Mouse (Mus musculus) embryonic facial prominence, embryonic 14.5 days (tissue): ENCODE results near the gene Serpina1a. TPM values are rescaled to one million over a fixed set of nuclear protein-coding genes. Genes with fewer than 3 reads are reported as not detected.
"Not testable (repeated sequence)": the region's sequence is repeated elsewhere in the genome, so short reads cannot be mapped to it uniquely, and the experiment has no call there.

Experiments used
- ATAC-seq: fragments of 200-750 bp; cut with Nextera tagmentation; 2 replicates; pipeline ENCODE4 v1.8.0; 2017; ENCODE audit warnings: low read depth, moderate number of reproducible peaks, moderate TSS enrichment
- DNase-seq: peaks from one replicate; pipeline ENCODE4 v3.0.0-alpha.2; 2015; ENCODE audit warnings: low spot score
- H3K27ac ChIP-seq: fragments of 300-500 bp; sonication (generic); replicated peaks from 2 replicates; pipeline ENCODE4 v1.5.1; 2014; ENCODE audit warnings: low read depth, mild to moderate bottlenecking, low read length, moderate library complexity
- H3K27me3 ChIP-seq: fragments of 300-500 bp; sonication (generic); replicated peaks from 2 replicates; pipeline ENCODE4 v1.6.1; 2014; ENCODE audit warnings: low read length; ENCODE audit not compliant: control insufficient read depth, insufficient read depth
- H3K36me3 ChIP-seq: fragments of 300-500 bp; sonication (generic); 2 replicates; pipeline ENCODE4 v1.6.1; 2014; ENCODE audit warnings: low read length, mixed read lengths; ENCODE audit not compliant: control insufficient read depth, insufficient read depth
- H3K4me1 ChIP-seq: fragments of 300-500 bp; sonication (generic); 2 replicates; pipeline ENCODE4 v1.6.1; 2014; ENCODE audit warnings: antibody characterized with exemption, low read length; ENCODE audit not compliant: control insufficient read depth, insufficient read depth
- H3K4me2 ChIP-seq: fragments of 300-500 bp; sonication (generic); 2 replicates; pipeline ENCODE4 v1.6.1; 2014; ENCODE audit warnings: low read depth, mild to moderate bottlenecking, low read length, moderate library complexity, mixed read lengths
- H3K4me3 ChIP-seq: fragments of 300-500 bp; sonication (generic); 2 replicates; pipeline ENCODE4 v1.5.1; 2014; ENCODE audit warnings: low read depth, mild to moderate bottlenecking, low read length
- H3K9ac ChIP-seq: fragments of 300-500 bp; sonication (generic); 2 replicates; pipeline ENCODE4 v1.6.1; 2014; ENCODE audit warnings: low read depth, mild to moderate bottlenecking, low read length, moderate library complexity, mixed read lengths
- H3K9me3 ChIP-seq: fragments of 300-500 bp; sonication (generic); 2 replicates; pipeline ENCODE4 v1.6.1; 2016; ENCODE audit warnings: low read length; ENCODE audit not compliant: control insufficient read depth
- WGBS: fragments of 180-500 bp; shearing (Covaris S2); extraction: QIAGEN DNeasy Blood & Tissue Kit; methylation state at CpG from one replicate; pipeline ENCODE4 v1.1.7; 2014; 5-methylcytosine and 5-hydroxymethylcytosine counted together
- polyA plus RNA-seq: library from polyadenylated mRNA; unstranded; fragments of >200 nt; fragmentation: Nextera tagmentation; extraction: Ambion mirVana; gene quantifications from 2 replicates; pipeline ENCODE4 v1.2.1, GENCODE M21; 2014

The Serpina1a gene
- polyA plus RNA-seq, 1 experiment from 2014 or later = not detected

DNA sequence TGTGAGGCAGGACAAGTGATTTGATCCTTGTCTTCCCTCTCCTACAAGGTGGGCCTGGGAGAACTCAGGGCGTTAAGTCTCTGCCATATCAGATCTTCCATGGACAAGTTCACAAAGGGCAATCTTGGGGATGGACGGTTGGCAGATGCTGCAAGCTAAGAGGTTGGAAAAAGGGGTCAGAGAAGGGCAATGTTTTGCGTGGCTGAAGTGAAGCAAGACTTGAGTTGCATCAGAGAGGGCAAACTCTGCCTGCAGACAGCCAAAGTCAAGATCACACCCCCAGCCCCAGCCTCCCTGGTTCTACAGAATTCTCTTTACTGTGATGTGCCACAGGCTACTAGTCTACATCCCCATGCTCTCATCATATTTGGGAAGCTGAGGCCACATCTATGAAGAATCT, 3.8 kb downstream of the Serpina1a start:
- H3K4me1 ChIP-seq, DNase-seq: not testable (repeated sequence)
- WGBS = 60% methylated on average over 2 of the region's 3 CpGs

DNA sequence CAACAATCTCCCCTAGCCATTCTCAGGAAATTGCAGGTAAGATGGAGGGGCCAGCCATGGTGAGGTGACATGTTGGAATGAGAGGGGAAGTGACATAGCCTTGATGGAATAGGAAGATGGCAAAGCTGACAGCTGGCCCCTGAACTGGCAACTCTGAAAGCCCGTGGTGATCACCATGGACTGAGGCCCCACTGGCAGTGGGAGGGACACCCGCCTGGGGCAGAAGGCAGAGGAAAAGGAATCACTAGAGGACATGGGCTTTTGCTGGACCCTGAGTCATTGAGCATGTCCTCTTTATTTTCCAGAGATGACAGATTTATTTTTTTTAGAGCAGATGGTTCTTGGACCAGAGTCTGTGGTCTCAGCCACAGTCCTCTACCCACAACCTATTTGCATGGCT, 10.3 kb downstream of the Serpina1a start:
- not testable (repeated sequence) for H3K36me3 ChIP-seq, DNase-seq, H3K4me1 ChIP-seq, ATAC-seq, H3K4me3 ChIP-seq, H3K27ac ChIP-seq, H3K27me3 ChIP-seq, H3K9ac ChIP-seq, H3K4me2 ChIP-seq, H3K9me3 ChIP-seq
- whole genome bisulfite sequencing = 68% methylated on average over 2 of the region's 2 CpGs

More for the DNA sequence above, 3.8 kb downstream of the Serpina1a start:
- not testable (repeated sequence) for H3K9ac ChIP-seq, H3K27me3 ChIP-seq, H3K4me3 ChIP-seq, H3K36me3 ChIP-seq, ATAC-seq, H3K9me3 ChIP-seq, H3K4me2 ChIP-seq, H3K27ac ChIP-seq

DNA sequence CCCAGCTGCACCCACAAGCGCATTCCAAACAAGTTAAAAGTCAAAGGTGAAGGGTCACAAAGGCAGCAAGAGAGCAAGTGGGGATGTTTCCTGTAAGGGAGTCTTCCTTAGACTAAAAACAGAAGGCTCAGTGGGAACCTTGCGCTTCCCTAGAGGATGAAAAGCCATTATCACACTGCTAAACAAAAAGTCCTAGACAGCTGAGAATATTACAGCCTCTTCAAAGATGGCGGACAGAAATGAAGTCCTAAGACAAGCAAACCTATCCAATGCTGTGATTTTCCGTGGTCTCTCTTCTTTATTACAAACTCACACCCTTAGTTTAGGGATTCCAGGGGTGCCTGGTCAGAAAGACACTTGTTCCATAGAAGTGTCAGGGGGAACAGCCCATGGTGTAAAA, 33.1 kb downstream of the Serpina1a start, which contains the start of gene Serpina1b:
Gene Serpina1b, minus strand, starts transcription at position 101 of the 400 bp plus-strand sequence.
- H3K9ac ChIP-seq, H3K4me1 ChIP-seq, ATAC-seq, H3K36me3 ChIP-seq, H3K27ac ChIP-seq, H3K4me2 ChIP-seq, H3K4me3 ChIP-seq, DNase-seq, H3K27me3 ChIP-seq, H3K9me3 ChIP-seq: not testable (repeated sequence)
- WGBS = 75% methylated on average over 4 of the region's 4 CpGs

DNA sequence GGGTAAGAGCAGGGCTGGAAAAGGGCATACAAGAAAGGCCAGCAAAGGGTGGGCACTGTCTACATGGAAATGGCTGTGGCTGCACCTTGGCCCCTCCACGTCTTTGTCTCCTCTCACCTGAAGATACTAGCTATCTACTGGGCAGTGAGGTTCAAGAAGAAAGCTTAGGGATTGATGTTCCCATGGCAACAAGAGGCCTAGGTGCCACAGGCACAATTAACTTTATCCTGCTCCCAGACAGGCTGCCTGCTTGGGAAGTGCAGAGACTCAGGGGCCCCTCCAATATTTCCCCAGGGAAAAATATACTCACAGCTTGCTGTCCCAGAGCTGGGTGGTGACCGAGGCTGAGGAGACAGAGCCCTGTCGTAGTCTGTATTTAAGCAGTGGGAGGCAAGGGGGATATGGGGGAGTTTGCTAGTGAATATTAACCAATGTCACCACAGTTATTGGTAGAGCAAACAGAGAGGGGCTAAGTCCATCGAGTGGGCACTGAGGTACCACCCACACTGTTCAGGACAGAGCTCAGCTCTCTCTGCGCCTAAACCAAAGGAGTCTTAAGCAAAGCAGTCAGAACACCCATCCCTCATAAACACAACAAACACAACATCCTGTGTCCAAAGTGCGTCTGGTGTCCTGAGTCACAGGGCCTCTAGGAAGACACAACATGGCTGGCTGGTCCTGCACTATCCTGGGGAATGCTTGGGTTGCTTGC, 35.5 kb downstream of the Serpina1a start:
- H3K9me3 ChIP-seq, H3K4me1 ChIP-seq, DNase-seq, H3K9ac ChIP-seq, H3K36me3 ChIP-seq, H3K4me3 ChIP-seq, ATAC-seq, H3K27ac ChIP-seq, H3K27me3 ChIP-seq, H3K4me2 ChIP-seq: not testable (repeated sequence)
- 79% methylated on average over 6 of the region's 6 CpGs for WGBS

DNA sequence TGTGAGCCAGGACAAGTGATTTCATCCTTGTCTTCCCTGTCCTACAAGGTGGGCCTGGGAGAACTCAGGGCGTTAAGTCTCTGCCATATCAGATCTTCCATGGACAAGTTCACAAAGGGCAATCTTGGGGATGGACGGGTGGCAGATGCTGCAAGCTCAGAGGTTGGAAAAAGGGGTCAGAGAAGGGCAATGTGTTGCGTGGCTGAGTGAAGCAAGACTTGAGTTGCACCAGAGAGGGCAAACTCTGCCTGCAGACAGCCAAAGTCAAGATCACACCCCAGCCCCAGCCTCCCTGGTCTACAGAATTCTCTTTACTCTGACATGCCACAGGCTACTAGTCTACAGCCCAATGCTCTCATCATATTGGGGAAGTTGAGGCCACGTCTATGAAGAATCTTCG, 39.5 kb downstream of the Serpina1a start:
- DNase-seq, H3K4me1 ChIP-seq, H3K9ac ChIP-seq, H3K36me3 ChIP-seq, H3K4me3 ChIP-seq, H3K4me2 ChIP-seq, H3K9me3 ChIP-seq, H3K27ac ChIP-seq, ATAC-seq, H3K27me3 ChIP-seq: not testable (repeated sequence)
- WGBS = 64% methylated on average over 5 of the region's 5 CpGs

Other genes starting within 250 kb of the Serpina1a start
- not detected in 2 replicates for gene Serpina10, start 232.1 kb downstream of the Serpina1a start, polyA plus RNA-seq
- gene Serpina6, start 206.3 kb downstream of the Serpina1a start, polyA plus RNA-seq = 0.24 and 0.25 TPM in 2 replicates
- gene Serpina16, start 187.4 kb downstream of the Serpina1a start, polyA plus RNA-seq = not detected in 2 replicates
- not detected in 2 replicates for gene Serpina1f, start 168.0 kb downstream of the Serpina1a start, polyA plus RNA-seq
- gene Serpina1d, start 90.0 kb downstream of the Serpina1a start, polyA plus RNA-seq = not detected in 2 replicates
- gene Serpina1b, start 33.2 kb downstream of the Serpina1a start, polyA plus RNA-seq = 0.18 TPM in 1 of 2 replicates, not detected in the other
- gene Serpina1c, start 41.3 kb upstream of the Serpina1a start, polyA plus RNA-seq = not detected in 2 replicates
- gene Serpina1e, start 95.4 kb upstream of the Serpina1a start, polyA plus RNA-seq = not detected in 2 replicates
- gene Serpina11, start 126.4 kb upstream of the Serpina1a start, polyA plus RNA-seq = not detected in 2 replicates
- gene Serpina9, start 150.2 kb upstream of the Serpina1a start, polyA plus RNA-seq = 0.54 and 0.82 TPM in 2 replicates
- 0.07 TPM in 1 of 2 replicates, not detected in the other for gene Serpina12, start 180.9 kb upstream of the Serpina1a start, polyA plus RNA-seq
- not detected in 2 replicates for gene Serpina5, start 237.6 kb upstream of the Serpina1a start, polyA plus RNA-seq
- not detected in 2 replicates for gene Serpina3a, start 249.2 kb upstream of the Serpina1a start, polyA plus RNA-seq